Mouse (Mus musculus) bone marrow macrophage, adult 2 months (primary cell): ENCODE data around the gene Cldn7.

Experiments used
- CTCF ChIP-seq: IDR thresholded peaks from 2 replicates; pipeline ENCODE4 v1.5.1; 2012; ENCODE audit warnings: low read depth, mild to moderate bottlenecking, low read length, moderate library complexity
- POLR2A ChIP-seq: IDR thresholded peaks from 2 replicates; pipeline ENCODE4 v1.6.1; 2012; ENCODE audit warnings: mild to moderate bottlenecking, low read depth, low read length, borderline replicate concordance

- TF ChIP-seq CTCF = peak; percentile 13; the same call in 1 of the 2 replicates
- TF ChIP-seq POLR2A = no peak
Measured at GRCm38 (mm10) chr11:69950807-69951459, 13.6 kb upstream of the Cldn7 start.
